ENCODE assay signal across 22 mouse cellular contexts in the genomic region with DNA sequence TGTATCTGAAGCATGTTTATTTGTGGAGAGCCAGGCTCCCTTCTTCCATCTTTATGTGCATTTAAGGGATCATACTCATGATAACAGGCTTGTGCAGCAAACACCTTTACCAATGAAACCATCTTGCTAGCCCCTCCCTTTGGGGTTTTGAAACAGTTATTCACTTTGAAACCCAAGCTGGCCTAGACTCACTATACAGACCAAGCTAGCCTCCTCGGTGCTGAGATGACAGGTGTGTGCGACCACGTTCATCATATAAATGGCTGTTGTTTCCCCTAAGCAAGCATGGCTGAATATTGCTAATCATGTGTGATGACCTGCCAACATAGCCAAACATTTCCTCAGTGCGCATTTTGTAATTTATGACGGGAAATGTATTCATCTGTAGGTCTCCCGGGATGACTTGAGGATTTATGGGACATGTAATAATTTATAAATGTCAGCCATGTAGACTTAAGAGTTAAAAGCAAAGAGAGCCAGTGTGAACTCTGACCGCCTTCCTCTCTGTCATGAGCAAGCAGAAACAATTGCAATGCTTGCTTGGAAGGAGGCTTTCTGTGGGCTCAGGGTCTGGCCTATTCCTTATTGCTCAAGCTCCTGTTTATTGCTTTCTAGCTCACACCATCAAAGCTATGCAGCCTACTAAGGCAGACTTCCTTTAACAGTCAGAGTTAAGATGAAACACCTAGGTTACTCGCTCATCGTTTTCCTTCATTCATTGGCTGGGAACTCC.
DNase-seq lines count a peak whose midpoint lies in the region; ATAC-seq and TF ChIP-seq lines count a peak whose summit lies in the region.
"Had no signal": no experiment of that assay in that cellular context is flagged by ENCODE, and none has a peak within 500 bp of the region (broad histone marks: within the 10 kb centered on the region; RNA-seq: fewer than 3 reads in every experiment).

No protein-coding gene starts in this region.

- ATAC-seq in kidney, embryonic 16.5 days (ENCODE audit: low FRiP score, low TSS enrichment), result peak; percentile 49; the same call in 1 of the 2 replicates
- peak; percentile 59 to 60 for ATAC-seq in hematopoietic stem cell, adult 5-6 weeks (replicated peaks in 1 of 2; ENCODE audit: insufficient read depth in 1 of 2, low FRiP score in 2 of 2, low TSS enrichment in 1 of 2, low read depth in 1 of 2, poor library complexity in 2 of 2, severe bottlenecking in 2 of 2)
- ATAC-seq in neural tube, embryonic 11.5 days (ENCODE audit: insufficient read depth, low FRiP score, low TSS enrichment), result peak; percentile 53; the same call in 1 of the 2 replicates
- no peak for ATAC-seq in forebrain, postnatal 0 days
- ATAC-seq: hindbrain, embryonic 16.5 days; midbrain, embryonic 13.5 days had no signal

- 0 out of 2 replicates have a peak overlapping the region, but pooled peaks have one; percentile 35 for H3K27ac ChIP-seq in kidney, embryonic 16.5 days (ENCODE audit: low read length)
- H3K27ac ChIP-seq in neural tube, embryonic 11.5 days (ENCODE audit: low read depth, low read length), result no peak overlapping the region
- H3K27ac ChIP-seq in forebrain, embryonic 10.5 days, result no peak overlapping the region
- H3K27ac ChIP-seq in forebrain, postnatal 0 days (ENCODE audit: low read depth, low read length), result no peak overlapping the region
- H3K27ac ChIP-seq: forebrain, embryonic 12.5 days; left cerebral cortex, adult 2 months; limb, embryonic 10.5 days; midbrain, embryonic 13.5 days had no signal

- no peaks in the 10 kb centered on the region for H3K9me3 ChIP-seq in kidney, embryonic 16.5 days (ENCODE audit: low read length)
- no peaks in the 10 kb centered on the region for H3K9me3 ChIP-seq in neural tube, embryonic 11.5 days (ENCODE audit: control insufficient read depth, low read length)
- H3K9me3 ChIP-seq in forebrain, embryonic 10.5 days, result no peaks in the 10 kb centered on the region
- no peaks in the 10 kb centered on the region for H3K9me3 ChIP-seq in forebrain, postnatal 0 days (ENCODE audit: low read length)
- H3K9me3 ChIP-seq: forebrain, embryonic 12.5 days; limb, embryonic 10.5 days; midbrain, embryonic 13.5 days had no signal

- no peak overlapping the region for H3K4me2 ChIP-seq in kidney, embryonic 16.5 days (replicated peaks; ENCODE audit: low read depth, low read length)
- no peak overlapping the region for H3K4me2 ChIP-seq in neural tube, embryonic 11.5 days (ENCODE audit: low read depth)
- H3K4me2 ChIP-seq in forebrain, postnatal 0 days (ENCODE audit: low read depth), result no peak overlapping the region
- H3K4me2 ChIP-seq: forebrain, embryonic 12.5 days; heart, embryonic 12.5 days; liver, embryonic 11.5 days; midbrain, embryonic 13.5 days had no signal

- no peaks in the 10 kb centered on the region for H3K27me3 ChIP-seq in kidney, embryonic 16.5 days (ENCODE audit: insufficient read depth, low read length)
- H3K27me3 ChIP-seq in neural tube, embryonic 11.5 days (ENCODE audit: control insufficient read depth, insufficient read depth, low read length), result no peaks in the 10 kb centered on the region
- H3K27me3 ChIP-seq in forebrain, embryonic 10.5 days (ENCODE audit: poor library complexity, severe bottlenecking), result no peaks in the 10 kb centered on the region
- H3K27me3 ChIP-seq in forebrain, postnatal 0 days (ENCODE audit: insufficient read depth, low read length), result no peaks in the 10 kb centered on the region
- H3K27me3 ChIP-seq: forebrain, embryonic 12.5 days; heart, embryonic 12.5 days; midbrain, embryonic 13.5 days had no signal

- no peaks in the 10 kb centered on the region for H3K36me3 ChIP-seq in kidney, embryonic 16.5 days (ENCODE audit: insufficient read depth, low read length)
- H3K36me3 ChIP-seq in neural tube, embryonic 11.5 days (ENCODE audit: control insufficient read depth, insufficient read depth, low read length), result no peaks in the 10 kb centered on the region
- H3K36me3 ChIP-seq in forebrain, embryonic 10.5 days (replicated peaks), result no peaks in the 10 kb centered on the region
- no peaks in the 10 kb centered on the region for H3K36me3 ChIP-seq in forebrain, postnatal 0 days (ENCODE audit: insufficient read depth)
- H3K36me3 ChIP-seq: forebrain, embryonic 12.5 days; limb, embryonic 10.5 days; midbrain, embryonic 13.5 days had no signal

- peaks cover 8% of the 10 kb centered on the region for H3K4me1 ChIP-seq in kidney, embryonic 16.5 days (ENCODE audit: insufficient read depth, low read length)
- H3K4me1 ChIP-seq in neural tube, embryonic 11.5 days (ENCODE audit: control insufficient read depth, insufficient read depth, low read length), result 0 out of 2 replicates have a peak, but pooled peaks cover 4% of the 10 kb centered on the region
- H3K4me1 ChIP-seq in forebrain, embryonic 10.5 days, result 0 out of 2 replicates have a peak, but pooled peaks cover 5% of the 10 kb centered on the region
- H3K4me1 ChIP-seq in forebrain, postnatal 0 days (ENCODE audit: insufficient read depth), result no peaks in the 10 kb centered on the region
- H3K4me1 ChIP-seq: forebrain, embryonic 12.5 days; heart, embryonic 12.5 days; midbrain, embryonic 13.5 days had no signal

- no peak for DNase-seq in kidney, postnatal 36 days
- peak; percentile 13 for DNase-seq in adipocyte (ENCODE audit: low spot score)
- DNase-seq in neural tube, embryonic 11.5 days (ENCODE audit: low spot score), result peak; percentile 30
- DNase-seq in forebrain, embryonic 10.5 days (ENCODE audit: extremely low spot score, low spot score), result no peak
- DNase-seq in forebrain, postnatal 0 days, result no peak
- DNase-seq: adrenal gland, postnatal 10 days; B cell, adult 2 months; cerebellum, adult 18-20 months; heart, postnatal 36 days; lung, adult 2 months; lung, postnatal 4 days; spleen, adult 18-20 months; thymus, adult 2 months had no signal

- H3K4me3 ChIP-seq in kidney, embryonic 16.5 days (ENCODE audit: low read length), result no peak overlapping the region
- H3K4me3 ChIP-seq in neural tube, embryonic 11.5 days (ENCODE audit: low read depth, low read length), result no peak overlapping the region
- H3K4me3 ChIP-seq in forebrain, embryonic 10.5 days, result no peak overlapping the region
- no peak overlapping the region for H3K4me3 ChIP-seq in forebrain, postnatal 0 days (ENCODE audit: low read depth, low read length)
- H3K4me3 ChIP-seq: forebrain, embryonic 12.5 days; heart, embryonic 12.5 days; left cerebral cortex, adult 2 months; limb, embryonic 10.5 days; midbrain, embryonic 13.5 days had no signal

- WGBS in kidney, embryonic 16.5 days, result 24% methylated on average over 9 of the region's 9 CpGs
- WGBS in neural tube, embryonic 11.5 days, result 25% methylated on average over 9 of the region's 9 CpGs
- WGBS in forebrain, embryonic 10.5 days, result 92% methylated on average over 9 of the region's 9 CpGs
- WGBS in forebrain, postnatal 0 days, result 88% methylated on average over 9 of the region's 9 CpGs

- H3K9ac ChIP-seq in kidney, embryonic 16.5 days (replicated peaks; ENCODE audit: low read length), result no peak overlapping the region
- no peak overlapping the region for H3K9ac ChIP-seq in neural tube, embryonic 11.5 days (ENCODE audit: low read length)
- no peak overlapping the region for H3K9ac ChIP-seq in forebrain, postnatal 0 days
- H3K9ac ChIP-seq: forebrain, embryonic 12.5 days; heart, embryonic 12.5 days; midbrain, embryonic 13.5 days had no signal

- TF ChIP-seq CTCF in forebrain, postnatal 0 days (IDR thresholded peaks at IDR 0.05; ENCODE audit: low read depth), result no peak

Comparison
In these comparisons a context has a peak if more than half of its experiments do, and no peak if none do; other contexts are left out.
1. DNase-seq: peak in adipocyte (single experiment) and neural tube, embryonic 11.5 days (single experiment); none in kidney, postnatal 36 days (0 of 2), forebrain, embryonic 10.5 days (single experiment) and forebrain, postnatal 0 days (single experiment).